Mouse (Mus musculus) frontal cortex, postnatal 36 days (tissue): ENCODE measurements around the gene Tspoap1.
A peak's percentile ranks its signal among the peaks of the same experiment; 100 is the strongest.

Experiments
- DNase-seq, 2 experiments: peaks; one replicate each; pipeline ENCODE4 v3.0.0; 2022; ENCODE audit warnings: low spot score in 2 of 2

The Tspoap1 gene

DNA sequence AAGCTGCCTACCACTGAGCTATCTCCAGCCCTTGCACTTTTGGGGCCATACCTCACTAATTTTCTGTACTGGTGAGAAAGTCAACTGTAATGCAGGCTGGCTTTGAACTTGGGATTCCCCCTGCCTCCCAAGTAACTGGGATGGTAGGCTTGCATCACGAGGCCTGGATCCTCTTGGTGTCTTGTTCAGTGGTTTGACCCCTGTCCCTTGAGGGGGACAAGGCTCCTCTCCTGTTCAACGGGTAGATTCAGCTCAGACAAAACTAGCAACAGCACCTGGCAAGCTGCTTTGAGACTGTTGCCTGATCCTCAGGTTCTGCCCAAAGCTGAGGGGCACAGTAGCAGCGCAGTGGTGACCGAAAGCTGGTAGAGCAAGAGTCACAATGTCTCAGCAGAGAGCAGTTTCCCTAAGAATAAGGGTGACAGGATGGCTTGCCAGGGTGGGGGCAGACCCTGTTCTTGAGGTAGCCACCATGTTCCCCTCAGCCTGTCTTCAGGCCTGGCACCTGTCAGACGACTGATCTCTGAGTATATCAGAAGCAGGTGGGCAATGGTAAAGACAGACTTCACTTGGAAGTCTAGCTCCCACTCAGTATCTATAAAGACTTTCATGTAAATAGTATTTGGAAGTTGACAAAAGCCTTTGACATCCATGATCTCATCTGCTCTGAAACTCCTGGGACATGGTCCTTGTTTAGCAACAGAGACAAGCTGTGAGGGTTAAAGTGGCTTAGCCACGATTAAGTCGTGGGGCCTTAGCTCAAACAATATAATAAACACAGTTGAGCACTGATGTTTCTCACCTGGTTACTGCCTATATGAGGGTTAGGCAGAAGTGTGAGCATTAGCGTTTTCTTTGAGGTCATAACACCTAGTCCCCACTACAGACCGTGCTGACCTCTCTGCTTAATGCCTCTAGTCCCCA, 14.4 kb upstream of the Tspoap1 start:
- no peak for DNase-seq

DNA sequence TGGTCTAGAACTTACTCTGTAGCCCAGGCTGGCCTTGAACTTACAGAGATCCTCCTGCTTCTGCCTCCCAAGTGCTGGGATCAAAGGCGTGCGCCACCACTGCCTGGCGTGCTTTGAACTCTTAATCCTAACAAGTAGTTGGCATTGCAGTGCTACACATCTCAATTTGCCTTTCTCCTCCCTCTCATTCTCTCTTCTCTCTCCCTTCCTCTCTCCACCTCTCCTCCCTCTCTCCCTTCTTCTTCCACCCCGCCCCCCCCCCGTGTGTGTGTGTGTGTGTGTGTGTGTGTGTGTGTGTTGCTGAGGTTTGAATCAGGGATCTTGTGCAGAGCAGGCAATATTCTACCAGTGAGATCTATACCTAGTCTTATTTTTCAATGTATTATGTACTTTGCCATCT, 13.0 kb upstream of the Tspoap1 start:
- DNase-seq: no peak

DNA sequence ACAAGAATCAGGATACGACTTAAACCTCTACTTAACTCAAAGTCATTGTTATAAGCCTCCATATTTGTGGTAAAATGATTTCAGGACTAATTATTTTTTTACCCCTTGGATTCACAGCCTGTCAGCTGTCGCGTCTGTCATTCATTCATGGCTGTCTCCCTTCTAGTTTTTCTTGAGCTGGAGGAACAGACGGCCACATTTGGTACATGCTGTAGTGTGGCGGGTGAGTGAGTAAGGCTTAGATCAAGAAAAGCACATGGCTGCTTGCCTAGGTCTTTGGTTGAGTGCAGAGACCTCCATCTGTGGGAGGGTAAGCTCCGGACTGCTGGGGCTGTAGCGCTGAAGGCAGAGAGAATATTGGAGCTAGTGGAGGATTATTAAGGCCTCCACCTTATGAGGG, 12.6 kb upstream of the Tspoap1 start:
- no peak for DNase-seq

DNA sequence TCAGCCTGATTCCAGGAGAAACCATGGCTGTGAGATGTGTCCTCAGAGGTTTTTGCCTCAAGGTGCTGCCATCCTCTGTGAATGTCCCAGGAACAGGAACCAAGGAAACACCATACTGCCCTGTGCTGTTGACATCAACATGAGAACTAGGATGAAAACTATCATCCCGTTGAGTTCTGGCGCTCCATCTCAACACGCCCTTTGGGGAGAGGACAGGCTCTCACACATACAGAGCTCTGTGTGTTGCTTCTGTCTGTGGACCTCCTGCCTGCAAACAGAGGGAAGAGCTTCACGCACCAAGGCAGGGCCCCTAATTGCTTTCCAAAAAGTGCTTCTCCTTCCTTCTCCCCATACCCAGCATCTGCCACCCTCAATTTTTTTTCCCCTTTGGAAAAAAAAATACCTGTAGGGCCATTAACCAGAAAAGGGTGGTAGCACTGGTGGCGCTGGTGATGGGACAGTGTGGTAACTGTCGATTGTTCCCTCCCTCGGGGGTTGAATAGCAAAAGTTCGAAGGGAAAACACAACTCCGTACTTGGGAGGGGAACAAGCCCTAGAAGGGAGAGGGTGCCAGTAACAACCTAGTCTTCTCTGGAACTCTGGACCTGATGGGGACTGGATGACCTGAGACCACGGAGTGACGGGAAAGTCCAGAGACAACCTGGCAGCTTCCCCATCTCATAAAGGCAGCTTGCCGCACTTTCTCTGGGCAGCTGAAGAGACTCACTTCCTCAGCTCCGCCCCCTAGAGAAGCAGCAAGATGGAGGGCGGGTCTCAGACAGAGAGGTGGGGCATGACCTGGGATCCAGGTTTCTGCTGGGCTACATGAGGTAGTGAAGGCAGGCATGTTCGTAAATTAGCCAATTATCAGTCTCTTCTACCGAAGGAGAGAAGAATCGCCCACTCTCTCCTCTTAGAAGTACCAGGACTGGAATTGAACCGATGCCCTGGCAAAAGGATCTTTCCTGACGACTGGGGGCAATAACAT, 11.9 kb upstream of the Tspoap1 start:
- no peak for DNase-seq

DNA sequence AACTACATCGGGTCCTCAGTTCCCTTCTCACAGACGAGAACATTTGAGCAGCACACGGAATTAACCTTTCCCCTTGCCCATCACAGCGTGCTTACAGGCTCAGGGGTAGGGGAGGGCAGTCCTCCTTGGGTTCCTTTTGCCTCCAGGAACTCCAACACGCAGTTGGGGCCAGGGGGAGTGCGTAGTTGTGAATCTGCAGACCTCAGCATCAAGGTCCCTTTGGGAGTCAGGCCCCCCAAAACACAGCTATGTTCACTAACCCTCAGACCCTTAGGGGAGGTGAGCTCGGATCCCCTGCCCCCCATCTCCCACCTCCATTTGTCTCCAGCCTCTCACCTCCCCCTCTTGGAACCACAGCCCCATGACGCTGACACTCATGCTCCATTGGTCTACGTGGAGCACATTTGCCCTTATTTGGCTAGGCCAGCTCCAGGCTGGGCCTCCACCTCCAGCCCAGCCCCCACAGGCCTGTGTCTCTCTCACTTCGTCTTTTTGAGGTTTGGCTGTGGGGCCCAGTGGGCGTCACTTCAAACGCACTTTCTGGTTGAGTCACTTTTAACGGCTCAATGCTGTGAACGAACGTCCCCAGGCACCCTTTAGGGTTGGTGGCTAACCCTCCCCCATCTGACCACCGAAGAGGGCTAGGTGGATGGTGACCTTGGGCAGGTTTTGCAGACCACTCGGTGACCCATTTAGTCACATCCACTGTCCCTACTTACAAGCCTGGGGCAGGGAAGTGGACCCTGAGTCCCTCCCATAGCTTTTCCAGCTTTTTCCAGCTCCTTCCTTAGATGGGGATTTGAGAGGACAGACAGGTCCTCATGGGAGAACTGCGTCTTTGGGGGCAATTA, 10.9 kb upstream of the Tspoap1 start:
- peak in 1 of 2 experiments; percentile 35 for DNase-seq

DNA sequence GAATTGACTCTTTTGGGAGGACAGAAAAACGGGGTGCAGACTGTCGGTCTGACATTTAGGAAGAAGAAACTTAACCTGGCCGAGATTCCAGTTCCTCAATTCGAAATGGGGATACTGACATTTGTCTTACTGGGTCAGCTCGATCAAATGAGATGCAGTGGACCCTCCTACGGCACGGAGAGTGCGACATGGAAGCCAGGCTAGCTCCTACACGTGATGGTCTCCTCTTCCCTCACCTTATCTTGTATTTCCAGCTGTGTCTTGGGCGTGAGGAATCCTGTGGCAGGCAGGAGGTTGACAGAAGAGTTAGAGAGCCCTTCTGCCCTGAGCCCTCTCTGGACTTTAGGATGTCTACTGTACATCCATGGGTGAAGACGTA, 10.3 kb upstream of the Tspoap1 start:
- no peak for DNase-seq

DNA sequence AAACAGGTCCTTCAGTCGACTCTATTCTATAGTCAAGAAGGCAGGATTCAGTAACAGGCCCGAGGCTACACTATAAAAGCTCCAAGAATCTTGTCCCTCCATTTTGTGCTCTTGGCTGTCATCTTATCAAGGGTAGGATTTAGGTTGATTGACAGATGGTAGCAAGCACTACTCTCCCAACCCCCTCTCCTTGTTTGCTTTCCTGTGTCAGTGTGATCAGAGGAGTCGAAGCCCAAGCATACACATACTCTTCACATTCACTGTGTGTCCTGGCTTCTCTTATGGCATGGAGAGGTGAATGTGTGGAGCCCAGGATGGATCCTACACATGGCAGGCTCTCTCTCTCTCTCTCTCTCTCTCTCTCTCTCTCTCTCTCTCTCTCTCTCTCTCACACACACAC, 9.8 kb upstream of the Tspoap1 start:
- no peak for DNase-seq

DNA sequence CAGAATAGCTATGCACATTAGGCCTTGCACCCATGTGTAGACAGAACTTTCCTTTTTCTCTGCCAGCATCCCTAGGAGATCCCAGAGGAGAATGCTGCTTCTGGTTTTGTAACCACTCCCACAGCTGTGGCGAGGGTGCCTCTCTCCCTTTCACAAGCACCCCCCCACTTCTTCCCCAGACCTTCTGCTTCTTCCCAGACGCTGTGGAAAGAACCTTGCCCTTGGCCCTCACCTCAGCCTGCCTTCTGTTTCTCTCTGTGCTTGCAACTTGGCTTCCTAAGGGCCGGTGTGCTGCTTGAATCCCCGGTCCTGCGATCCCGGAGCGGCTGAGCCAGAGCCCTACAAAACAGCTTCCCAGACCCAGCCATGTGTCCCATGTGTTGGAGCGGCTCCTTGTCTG, 9.3 kb upstream of the Tspoap1 start:
- DNase-seq: no peak

DNA sequence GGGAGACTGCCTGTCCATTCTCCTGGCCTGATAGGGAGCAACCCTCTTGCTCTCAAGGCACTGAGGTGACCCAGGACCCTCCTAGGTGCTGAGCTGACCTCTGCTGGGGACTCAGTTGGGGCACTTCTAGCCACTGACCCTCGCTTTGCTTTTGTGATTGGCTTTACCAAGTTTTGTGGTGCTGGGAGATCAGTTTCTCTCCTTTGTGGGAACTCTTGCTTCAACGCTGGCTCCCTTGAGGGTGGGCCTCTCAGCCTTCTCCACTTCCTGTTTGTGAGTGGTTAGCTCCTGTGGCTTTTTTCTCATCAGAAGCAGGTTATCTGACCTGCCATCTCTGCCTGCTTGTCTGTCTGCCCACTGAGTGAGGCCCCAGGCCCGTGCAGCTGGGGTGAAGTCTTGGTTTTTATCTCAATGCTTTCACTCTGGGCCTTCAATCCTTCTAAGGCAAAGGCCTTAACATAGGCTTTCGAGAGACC, 8.8 kb upstream of the Tspoap1 start:
- DNase-seq: no peak

DNA sequence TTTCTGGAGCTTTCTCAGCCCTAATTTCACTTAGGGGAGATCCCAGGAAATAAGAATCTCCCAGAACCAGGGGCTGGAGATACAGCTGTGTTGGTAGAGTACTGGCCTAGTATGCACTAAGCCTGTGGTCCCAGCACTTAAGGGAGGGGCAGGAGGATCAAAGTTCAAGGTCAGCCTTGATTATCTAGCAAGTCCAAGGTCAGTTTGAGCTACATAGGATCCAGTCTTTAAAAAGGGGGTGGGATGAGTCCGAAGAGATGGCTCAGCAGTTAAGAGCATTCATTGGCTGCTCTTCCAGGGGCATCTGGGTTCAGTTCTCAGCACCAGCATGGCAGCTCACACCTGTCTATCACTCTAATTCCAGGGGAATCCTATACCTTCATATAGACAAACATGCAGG, 8.0 kb upstream of the Tspoap1 start:
- DNase-seq: no peak

DNA sequence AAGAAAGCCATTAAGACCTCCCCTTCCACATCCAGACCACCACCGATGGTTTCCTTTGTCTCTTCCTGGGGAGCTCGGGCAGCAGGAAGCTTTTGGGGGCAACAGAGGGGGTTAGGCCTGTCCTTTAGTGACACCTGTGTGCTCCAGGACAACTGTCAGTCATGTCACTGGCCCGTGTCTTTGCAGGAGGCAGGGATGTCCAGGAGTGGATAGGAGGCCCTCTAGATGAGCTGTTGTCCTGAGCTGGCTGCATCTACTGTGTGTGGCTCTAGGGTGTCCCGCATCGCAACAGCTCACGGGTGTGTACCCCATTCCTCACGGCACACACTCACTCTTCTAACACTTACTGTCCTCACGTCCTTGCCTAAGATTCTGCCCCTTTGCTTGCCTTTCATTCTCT, 7.1 kb upstream of the Tspoap1 start:
- no peak for DNase-seq

DNA sequence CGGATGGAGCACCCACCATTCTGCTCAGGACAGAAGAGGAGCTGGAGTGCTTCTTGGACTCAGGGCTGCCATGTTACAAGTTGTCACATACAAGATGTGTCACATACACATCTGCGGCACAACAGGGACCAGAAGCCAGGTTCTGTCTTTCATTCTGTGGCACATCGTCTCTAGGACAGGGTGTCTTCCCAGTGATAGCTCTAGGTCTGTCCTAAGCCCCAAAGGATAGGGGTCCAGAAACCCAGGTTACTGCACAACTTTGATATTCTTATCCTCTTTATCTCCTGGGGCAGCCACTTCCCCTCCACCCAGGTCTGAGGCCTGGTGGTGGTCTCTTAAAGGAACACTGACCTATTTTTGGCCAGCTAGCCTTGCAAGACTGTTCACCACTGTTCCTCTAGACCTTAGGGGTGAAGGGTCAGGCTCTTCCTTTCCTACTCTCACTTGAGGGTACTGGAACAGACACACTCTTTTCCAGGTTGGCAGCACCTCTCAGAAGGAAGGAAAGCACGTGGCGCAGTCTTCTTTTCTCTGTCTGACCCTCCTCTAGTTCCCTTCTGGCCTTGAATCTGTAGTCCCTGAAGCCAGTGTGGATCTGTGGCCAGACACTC, 6.3 kb upstream of the Tspoap1 start:
- no peak for DNase-seq

DNA sequence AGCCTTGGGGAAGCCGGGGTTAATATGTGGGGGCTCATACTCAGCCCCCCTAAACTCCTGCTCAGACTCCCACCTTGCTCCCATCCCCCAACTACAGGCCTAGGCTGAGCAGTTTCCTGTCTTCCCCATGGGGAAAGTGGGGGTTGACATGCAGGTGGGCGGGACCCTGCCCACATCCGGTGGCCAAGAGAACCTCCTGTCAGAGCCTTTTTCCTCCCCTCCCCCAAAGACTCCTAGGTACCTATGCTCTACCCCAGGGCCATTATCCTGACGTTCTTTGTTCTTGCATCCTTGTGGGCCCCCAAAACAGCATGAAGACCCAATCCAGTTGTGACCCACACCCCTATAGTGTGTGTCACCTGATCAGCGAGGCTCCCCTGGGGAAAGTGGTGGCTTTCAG, 5.7 kb upstream of the Tspoap1 start:
- no peak for DNase-seq

DNA sequence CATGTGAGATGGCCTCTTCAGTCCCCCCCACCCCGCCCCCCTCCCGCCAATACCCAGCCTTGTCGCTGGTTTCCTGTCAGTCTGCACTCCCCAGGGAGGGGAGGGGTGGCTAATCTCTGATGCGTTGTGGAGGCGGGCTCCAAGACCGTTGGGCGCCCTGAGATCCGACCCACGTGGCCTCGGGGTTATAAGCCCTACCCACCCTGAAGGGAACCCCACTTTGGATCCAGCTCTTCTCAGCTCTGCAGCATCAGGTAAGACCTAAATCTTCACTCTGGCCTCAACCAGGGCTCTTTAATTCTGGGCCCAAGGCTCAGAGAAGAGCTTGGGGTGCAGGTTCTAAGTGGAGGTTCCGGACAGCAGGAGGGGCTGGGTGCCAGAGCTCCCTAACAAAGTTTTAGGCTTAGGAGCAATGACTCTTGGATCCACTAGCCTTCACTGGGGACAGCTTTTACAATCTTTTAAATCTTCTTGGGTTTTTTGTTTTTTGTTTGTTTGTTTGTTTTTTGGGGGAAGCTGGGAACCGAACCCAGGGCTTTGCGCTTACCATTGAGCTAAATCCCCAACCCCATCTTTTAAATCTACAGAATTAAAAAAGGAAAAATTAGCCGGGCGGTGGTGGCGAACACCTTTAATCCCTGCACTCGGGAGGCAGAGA, 4.9 kb upstream of the Tspoap1 start:
- DNase-seq: no peak

DNA sequence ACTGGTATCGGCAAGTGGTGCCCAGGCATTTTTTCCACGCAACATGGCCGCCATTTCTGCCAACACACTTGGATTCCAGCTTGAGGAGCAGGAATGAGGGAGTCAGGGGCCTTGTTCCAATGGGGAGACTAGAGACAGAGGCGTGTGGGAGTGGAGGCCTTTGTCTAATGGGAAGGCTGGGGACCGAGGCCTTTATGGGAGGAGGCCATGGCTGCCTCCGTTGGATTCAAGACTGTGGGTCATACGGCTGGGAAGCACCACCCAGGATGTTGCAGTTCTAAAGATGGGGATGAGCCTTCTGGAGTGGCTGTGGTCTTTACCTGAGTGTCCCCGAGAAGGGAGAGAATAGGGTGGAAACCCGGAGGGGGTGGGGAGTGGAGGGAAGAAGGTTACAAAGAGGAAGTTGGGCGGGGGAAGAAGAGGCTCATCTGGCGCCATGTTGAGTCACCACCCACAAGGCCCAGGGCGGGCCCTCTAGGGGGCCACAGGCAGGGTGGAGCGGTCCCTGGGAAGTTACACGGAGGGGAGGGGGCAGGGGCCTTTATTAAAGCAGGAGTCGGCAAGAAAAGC, 4.0 kb upstream of the Tspoap1 start:
- no peak for DNase-seq

DNA sequence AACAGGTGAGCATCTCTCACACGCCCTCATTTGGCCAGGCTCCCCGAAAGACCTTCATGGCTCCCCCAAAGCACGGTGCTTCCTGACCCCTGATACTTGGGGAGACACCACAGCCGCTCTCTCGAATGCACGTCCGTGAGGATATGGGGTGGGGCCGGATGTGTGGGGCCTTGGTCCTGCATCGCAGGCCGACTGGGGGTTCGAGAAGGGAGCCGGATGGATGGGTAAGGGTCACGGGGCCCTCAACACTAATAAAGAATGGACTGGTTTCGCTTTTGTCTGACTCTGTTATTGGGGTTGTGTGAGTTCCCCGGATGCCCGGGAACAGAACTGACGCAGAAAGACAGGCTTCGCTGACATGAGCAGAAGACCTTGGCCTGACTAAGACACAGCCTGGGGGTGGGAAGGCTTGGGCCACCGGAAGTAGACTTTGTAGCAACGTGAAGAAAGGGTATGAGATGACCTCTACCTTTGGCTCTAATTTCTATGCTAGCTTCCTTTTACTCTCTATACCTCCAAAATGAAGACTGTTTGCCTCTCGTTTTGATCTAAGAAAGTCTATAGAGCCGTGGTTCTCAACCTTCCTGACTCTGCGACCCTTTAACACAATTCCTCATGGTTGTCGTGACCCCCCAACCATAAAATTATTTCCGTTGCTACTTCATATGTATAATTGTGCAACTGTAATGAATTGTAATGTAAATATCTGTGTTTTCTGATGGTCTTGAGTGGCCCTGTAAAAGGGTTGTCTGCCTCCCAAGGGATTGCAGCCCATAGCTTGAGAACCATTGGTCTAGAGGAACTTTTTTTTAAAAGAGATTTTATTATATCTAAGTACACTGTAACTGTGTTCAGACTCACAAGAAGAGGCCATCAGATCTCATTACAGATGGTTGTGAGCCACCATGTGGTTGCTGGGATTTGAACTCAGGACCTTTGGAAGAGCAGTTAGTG, 3.1 kb upstream of the Tspoap1 start:
- DNase-seq: no peak

DNA sequence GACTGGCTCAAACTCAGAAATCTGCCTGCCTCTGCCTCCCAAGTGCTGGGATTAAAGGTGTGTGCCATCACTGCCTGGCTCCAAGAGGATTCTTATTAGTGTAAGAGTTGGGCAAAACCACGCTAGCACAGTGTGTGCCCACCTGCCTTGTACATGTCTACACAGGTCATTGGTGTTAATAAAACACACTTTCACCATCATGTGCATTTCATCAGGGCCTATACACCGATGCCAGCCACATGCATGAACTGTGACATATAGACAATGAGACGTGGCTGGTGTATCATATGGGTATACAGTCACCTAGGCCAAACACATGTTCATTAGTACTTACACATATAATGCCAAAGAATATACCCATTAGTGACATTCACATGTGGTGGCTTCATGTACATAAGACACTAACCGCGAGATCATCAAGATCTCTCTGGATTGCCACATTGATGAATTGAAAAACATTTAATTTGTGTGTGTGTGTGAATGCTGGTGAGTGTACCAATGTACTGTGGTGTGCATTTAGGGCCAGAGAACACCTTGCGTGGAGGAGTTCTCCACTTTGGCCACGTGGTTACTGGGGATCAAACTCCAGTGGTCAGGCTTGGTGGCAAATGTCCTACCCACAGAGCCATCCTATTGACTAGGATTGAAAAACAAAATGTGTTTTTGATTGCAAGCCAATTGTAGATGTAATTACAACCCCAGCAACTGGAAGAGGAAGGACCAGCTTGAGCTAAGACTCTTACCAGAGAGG, 2.0 kb upstream of the Tspoap1 start:
- no peak for DNase-seq

DNA sequence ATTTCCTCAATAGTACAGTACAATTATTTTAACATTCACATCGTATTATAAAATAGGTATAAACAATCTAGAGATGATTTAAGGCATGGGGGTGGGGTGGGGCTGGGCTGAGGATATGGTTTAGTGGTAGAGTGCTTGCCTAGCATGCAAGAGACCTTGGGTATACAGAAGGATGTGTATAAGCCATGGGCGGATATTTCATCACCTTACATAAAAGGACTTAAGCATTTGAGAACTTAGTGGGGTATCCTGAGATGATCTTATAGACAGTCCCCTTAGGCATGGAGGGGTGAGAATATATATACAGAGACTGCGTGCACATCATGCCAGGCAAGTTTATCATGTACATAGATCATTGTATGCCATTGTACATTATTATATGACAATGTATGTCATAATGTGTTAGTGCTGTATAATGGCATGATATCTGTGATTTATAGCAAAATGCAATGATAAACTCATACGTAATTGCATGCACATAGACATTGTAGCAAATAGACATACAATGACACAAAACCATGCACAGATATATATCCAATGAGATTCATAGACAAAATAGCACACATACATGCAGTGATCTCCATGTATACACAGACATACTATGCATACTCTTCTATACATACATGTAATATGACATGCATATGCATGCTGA, 1.3 kb upstream of the Tspoap1 start:
- no peak for DNase-seq
